Mouse (Mus musculus): Measurements from ENCODE around the gene Psen1.

Gene Psen1

GRCm38 (mm10) chr12:83726510-83727308 is 38.8 kb downstream of the Psen1 start:
- DNase-seq, result no peak

- no peak for DNase-seq
Observed at GRCm38 (mm10) chr12:83732225-83732624, 44.3 kb downstream of the Psen1 start.

DNA sequence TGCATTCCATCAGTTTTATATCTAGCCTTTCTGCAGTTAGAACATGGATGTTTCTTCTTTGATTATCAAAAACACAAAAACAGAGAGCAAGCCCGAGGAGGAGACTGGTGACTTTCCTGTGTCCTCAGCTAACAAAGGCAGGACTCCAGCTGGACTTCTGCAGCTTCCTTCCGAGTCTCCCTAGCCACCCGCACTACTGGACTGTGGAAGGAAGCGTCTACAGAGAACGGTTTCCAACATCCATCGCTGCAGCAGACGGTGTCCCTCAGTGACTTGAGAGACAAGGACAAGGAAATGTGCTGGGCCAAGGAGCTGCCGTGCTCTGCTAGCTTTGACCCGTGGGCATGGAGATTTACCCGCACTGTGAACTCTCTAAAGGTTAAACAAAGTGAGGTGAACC is 46.1 kb downstream of the Psen1 start:
- DNase-seq, result no peak

- DNase-seq, result no peak
Observed at GRCm38 (mm10) chr12:83736236-83736635, 48.3 kb downstream of the Psen1 start.

DNA sequence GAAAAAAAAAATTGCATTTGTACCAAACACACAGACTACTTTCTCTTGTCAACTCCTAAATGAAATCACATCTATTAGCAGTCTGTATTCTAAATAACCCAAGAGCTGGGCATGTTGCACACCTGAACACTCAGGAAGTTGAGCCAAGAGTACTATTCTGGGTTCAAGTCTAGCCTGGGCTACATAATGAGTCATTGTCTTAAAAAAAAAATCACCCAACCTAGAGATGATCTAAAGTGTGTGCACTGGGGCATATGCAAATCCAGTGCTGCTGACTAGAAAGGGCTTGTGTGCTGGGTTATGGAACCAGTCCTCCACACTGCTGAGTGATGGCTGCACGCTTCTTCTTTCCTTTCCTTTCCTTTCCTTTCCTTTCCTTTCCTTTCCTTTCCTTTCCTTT is 50.7 kb downstream of the Psen1 start:
- DNase-seq, result no peak

DNA sequence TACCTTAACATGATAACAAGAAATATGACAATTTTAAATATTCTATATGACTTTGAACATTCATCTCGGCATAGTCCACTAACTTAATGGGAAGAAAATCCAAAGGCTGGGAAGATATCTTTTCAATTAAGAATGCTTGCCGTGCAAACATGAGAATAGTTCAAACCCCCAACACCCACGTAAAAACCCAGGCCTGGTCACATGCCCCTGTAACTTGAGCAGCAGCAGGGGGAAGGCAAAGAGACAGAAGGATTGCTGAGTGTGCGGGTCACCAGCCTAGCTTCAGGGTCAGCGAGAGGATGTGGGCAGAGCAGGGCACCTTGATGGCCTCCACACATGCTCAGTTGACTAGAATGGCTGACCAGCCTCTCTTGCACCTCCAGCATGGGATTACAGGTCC is 53.8 kb downstream of the Psen1 start:
- DNase-seq, result no peak

- DNase-seq, result no peak
Observed at GRCm38 (mm10) chr12:83742834-83743233, 54.9 kb downstream of the Psen1 start.

DNA sequence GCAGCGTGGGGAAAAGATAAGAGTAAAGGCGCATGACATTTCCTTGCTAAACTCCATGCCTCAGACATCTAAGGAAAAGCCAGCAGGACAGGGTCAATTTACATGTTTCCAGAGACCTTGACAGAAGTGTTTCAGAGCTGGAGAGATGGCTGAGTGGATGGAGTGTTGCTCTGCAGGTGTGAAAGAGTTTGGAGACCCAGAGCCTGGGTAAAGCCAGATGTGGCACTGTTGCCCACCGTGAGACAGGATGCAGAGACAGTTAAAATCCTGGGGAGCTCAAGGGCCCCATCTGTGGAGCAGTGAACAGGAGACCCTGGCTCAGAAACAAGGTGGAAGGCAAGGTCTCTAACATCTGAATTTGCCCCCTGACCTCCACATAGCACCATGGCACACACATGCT is 55.8 kb downstream of the Psen1 start:
- no peak for DNase-seq

- no peak for DNase-seq
Observed at GRCm38 (mm10) chr12:83749186-83749585, 61.2 kb downstream of the Psen1 start.

DNA sequence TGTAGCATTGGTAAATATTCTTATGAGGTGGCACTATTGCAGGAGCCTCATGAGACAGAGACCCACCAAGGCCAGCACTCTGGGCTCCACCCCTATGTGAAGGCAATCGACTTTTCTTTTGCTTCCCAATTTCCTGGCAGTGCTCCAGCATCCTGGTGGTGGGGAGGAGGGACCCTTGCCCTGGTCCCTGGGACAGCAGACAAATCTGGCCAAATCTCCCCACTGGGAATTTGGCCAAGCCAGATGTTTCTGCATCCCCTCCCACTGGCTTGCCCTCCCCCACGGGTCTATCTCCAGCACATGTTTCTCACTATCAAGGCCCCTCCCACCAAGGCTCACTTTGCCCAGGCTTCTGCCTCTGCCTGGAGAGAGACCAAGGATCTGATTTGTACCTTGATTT is 64.5 kb downstream of the Psen1 start:
- peak; percentile 22 for DNase-seq

DNA sequence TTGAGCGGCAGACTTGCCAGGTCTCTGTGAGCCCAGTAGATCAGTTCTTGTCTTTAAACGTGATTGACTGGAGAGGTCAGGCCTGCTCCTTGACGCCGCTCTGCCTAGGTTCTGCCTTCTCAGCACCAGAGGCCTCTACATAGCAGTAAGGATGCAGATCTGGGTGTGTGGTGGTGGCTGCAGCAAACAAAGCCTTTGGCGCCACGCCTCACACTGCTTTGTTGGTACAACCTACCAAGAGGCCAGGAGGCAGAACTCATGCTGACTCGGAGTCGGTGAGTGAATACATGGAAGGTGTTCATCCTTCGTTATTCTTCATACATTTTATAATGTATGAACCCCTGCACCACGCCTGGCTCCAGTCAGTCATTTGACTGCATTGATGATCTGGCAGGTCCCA is 70.8 kb downstream of the Psen1 start:
- DNase-seq, result no peak

DNA sequence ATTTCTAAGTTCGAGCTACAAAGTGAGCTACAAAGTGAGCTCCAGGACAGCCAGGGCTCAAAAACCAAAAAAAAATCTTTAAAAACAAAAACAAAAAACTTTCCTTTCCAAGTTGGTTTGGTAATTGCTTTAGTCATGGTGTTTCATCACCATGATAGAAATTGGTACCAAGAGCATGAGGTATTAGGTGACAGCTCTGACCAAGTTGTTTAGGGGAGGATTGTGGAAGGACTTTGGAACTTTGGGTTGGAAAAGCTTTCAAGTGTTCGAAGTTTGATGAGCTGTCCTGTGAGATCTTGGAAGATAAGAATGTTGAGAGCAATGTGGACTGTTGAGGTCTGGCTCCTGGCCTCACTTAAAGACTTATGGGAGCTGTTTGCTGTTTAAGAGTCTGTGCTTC is 72.2 kb downstream of the Psen1 start:
- DNase-seq, result no peak

DNA sequence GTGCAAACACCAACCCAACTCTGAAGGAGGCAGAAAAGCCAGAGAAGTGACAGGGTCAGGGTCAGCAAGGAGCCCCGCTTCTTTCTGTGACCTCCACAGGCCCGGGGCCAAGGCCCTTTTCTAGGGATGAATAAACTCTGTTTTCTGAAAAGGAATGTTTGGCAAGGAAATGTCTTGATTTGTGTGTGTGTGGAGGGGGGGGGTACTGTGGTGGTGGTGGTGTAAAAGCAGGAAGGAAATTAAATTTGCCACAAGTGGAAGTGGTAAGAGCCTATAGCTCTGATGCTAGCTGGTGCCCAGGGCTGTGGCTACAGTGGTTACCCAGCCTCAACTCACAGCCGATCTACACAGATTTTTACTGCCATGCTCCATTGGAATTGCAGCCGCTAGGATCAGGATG is 74.8 kb downstream of the Psen1 start:
- DNase-seq, result no peak

DNA sequence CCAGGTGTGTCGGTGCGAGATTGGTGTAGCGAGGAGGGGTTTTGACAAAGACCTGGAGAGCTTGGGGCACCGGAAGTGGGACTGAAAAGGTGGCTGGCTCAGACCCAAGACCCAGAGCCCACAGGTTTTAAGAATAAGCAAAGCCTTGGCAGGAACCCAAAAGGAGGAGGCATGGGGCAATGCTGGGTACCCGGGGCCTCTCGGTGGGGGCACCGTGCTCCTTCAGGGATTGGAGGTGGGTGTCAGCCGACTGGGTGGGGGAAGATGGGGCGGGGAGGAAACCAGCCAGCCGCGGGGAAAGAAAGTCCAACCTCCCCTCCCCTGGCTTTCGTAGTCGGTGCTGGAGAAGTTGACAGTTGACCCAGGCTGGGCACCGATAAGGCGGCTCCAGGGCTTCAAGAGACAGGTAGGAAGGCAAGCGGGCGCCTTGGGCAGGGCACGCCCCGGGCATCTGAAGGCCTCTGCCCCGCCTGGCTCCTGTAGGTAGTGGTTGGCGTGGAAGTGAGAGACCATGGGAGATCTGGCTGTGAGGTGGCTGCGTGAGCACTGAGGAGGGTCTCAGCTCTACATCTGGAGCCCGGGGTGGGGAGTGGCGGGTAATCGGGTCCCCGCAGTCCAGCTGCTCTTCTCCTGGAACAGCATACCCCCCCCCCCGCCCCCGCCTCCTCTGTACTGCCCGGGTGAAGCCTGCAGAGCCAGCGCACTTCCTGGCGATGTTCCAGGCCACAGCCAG is 75.5 kb downstream of the Psen1 start, which contains the start of gene Papln:
Gene Papln (plus strand): TSS at position 324 of the 733 bp plus-strand sequence.
- no peak for DNase-seq

- DNase-seq, result peak; percentile 48
Observed at GRCm38 (mm10) chr12:83764044-83764365, 76.1 kb downstream of the Psen1 start.

DNA sequence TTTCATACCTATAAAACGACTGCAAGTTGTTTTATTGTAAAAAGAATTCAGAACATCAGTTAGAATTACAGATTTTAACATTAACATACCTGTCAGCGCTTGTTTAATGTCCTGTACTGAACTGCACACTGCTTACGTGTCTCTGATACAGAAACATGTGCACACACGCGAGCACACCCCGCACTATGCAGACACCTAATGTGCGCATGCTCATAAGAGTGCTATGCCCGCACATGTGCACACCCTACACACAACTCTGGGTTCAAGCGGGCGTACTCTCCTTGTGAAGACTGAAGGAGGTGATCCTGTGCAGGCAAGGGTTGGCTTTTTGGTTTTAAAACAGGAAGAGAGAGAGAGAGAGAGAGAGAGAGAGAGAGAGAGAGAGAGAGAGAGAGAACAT is 76.6 kb downstream of the Psen1 start:
- DNase-seq, result no peak

DNA sequence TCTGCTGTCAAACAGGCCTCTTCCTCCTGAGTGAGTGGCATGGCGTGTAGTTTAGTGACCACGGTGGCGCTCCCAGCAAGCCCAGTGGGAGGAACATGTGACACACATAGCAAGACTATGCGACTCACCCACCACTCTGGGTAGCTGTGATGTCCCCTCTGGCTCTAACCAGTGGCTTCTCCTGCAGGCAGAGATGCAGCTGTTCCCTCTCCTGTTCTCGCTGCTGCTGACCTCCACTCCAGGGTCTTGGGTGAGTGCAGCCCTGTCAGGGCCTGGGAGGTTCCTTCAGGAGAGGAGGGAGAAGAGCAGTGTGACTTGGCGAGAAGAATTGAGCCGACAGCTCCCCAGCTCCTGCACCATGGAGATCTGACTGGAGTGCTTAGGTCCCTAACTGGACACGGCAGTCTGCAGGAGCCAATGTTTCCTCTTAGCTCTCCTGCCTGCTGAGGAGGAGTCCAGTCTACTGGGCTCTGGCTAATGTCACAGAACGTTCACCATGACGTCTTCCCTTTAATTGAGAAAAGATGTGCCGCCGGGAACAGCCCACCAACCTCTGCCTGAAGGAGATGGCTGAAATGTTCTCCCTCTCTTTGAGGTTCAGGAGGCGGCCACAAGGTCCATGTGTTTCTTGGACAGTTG is 78.1 kb downstream of the Psen1 start:
- DNase-seq, result peak; percentile 43

DNA sequence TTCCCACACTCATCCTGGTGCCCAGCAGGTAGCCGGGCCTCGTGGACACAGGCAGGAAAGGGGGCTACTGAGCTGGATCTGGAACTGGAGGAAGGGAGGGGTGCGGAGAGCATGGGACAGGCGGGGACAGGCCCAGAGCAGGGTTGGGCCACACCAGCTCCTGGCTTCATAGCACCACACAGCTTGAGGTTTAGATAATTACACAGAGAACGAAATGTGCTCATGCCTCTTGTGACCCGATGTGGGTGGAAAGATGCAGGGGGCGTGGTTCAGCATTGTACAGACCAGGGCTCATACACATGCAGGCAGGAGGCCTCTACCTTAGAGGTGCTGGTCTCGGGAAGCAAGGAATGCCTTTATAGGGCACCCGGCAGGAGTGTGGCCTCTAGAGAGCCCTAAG is 79.9 kb downstream of the Psen1 start:
- DNase-seq, result no peak

DNA sequence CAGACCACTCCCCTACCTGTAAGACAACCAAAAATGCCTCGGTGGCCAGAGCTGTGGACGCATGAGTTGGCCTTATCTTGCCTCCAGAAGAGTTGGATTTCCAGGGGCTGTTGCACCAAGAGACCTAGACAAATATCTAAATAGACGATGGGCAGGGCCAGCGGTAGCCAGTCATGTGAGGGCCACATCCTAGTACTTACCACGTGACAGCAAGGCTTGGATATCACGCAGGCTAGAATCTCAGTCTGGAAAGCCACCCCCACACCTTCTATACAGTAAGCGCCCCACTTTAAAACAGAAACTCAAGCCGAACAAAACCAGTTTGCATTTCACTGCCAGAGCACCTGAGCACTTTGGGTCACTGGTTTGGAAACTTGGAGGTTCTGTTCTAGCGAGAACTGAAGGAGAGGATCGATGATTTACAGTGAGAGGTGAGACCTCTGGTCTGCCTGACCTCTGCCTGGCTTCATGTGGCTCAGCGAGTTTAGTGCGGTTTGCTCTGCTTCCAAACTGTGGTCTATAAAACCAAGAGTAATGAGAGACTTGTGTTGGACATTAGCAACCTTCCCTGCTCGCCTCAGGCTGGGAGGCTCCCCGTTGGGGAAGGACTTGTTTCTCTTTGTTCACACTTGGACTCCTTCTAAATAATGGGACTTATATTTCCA is 80.4 kb downstream of the Psen1 start:
- peak; percentile 39 for DNase-seq

DNA sequence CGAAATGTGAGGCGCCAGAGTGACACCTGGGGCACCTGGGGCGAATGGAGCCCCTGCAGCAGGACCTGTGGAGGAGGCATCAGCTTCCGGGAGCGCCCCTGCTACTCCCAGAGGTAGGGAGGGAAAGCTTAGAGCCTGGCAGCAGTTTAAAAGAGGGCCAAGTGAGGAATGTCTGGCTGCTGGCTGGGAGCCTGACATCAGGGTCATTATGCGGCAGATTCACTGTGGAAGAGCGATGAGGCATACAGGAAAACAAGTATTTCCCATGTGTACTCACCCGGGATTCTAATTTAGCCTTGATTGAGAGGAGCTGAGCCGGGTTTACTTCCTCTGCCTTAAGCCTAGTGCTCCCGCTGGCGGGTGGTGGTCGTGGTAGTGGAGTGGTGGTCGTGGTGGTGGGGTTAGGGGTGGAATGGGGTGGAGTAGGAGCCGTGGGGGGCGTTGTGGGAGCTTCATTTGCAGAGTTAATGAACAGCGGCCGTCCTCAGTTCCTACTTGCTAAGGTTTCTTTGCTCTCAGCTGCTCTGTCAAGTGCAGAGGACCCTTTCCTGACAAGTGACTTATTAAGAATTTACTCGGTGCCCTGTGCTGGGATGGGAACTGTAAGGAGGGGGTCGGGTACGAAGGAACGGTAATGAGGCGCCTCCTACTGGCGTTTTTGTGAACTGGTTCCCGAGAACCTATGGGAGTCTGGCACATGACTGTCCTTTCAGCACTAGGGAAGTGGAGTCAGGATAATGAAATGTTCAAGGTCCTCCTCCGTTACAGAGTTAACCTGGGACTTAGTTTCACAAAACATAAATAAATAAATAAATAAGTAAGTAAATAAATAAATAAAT is 82.7 kb downstream of the Psen1 start:
- peak; percentile 87 for DNase-seq

DNA sequence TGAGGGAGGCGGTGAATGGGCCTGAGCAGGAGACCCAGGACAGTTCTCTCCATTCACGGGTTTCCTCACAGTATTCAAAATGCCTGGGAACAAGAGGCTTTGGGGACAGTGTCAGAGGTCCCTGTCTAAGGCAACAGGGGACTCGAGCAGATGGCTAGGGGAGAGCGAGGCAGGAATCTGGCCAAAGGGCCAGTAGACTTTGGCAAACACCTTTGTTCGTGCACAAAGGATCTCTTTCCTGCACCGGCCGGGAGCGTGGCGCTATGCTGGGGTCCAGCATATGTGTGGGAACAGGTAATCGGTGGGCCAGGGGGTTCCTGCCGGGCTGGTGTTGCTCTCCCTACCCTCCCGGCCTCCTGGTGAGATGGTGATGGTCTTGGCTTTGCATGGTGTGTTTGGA is 87.7 kb downstream of the Psen1 start:
- DNase-seq, result no peak

- no peak for DNase-seq
Observed at GRCm38 (mm10) chr12:83776766-83777165, 88.8 kb downstream of the Psen1 start.

DNA sequence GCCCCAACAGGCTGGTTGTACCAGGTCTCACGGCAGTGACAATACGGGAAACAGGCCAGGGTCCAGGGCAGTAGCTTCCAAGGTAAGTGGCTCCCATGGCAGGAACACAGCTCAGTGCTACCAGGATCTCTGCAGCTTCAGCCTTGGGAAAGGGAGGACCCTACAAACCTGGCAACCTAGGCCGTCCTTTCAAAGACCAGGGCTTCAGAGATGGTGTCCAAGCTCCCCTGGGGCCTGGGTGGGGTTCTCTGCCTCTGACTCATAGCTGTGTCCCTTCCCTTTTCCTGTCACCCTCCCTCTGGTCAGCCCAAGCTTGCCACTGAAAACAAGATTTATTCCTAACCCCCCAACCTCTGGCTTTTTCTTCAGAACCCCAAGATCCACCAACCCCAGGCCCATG is 92.2 kb downstream of the Psen1 start:
- no peak for DNase-seq

All from embryo, embryonic 11 days (tissue).